Mouse (Mus musculus) hindbrain, embryonic 13.5 days (tissue): ENCODE data around the gene Plxnc1. TPM values are rescaled to one million over a fixed set of nuclear protein-coding genes. Genes with fewer than 3 reads are reported as not detected.

Source experiments
- ATAC-seq: fragments of 200-750 bp; cut with Nextera tagmentation; 2 replicates; pipeline ENCODE4 v1.8.0; 2017; ENCODE audit warnings: moderate TSS enrichment; ENCODE audit not compliant: low FRiP score
- H3K27ac ChIP-seq: fragments of 300-500 bp; sonication (generic); 2 replicates; pipeline ENCODE4 v1.5.1; 2015; ENCODE audit warnings: inconsistent platforms, mild to moderate bottlenecking, moderate library complexity
- H3K27me3 ChIP-seq: fragments of 300-500 bp; sonication (generic); 2 replicates; pipeline ENCODE4 v1.6.1; 2015; ENCODE audit warnings: mild to moderate bottlenecking, inconsistent platforms
- H3K36me3 ChIP-seq: fragments of 300-500 bp; sonication (generic); 2 replicates; pipeline ENCODE4 v1.6.1; 2015; ENCODE audit warnings: mild to moderate bottlenecking, inconsistent platforms
- H3K4me1 ChIP-seq: fragments of 300-500 bp; sonication (generic); replicated peaks from 2 replicates; pipeline ENCODE4 v1.6.1; 2015; ENCODE audit warnings: inconsistent platforms
- H3K4me2 ChIP-seq: fragments of 300-500 bp; sonication (generic); 2 replicates; pipeline ENCODE4 v1.6.1; 2015; ENCODE audit warnings: inconsistent platforms, mild to moderate bottlenecking, moderate library complexity
- H3K4me3 ChIP-seq: fragments of 300-500 bp; sonication (generic); 2 replicates; pipeline ENCODE4 v1.5.1; 2015; ENCODE audit warnings: mild to moderate bottlenecking, inconsistent platforms
- H3K9ac ChIP-seq: fragments of 300-500 bp; sonication (generic); 2 replicates; pipeline ENCODE4 v1.6.1; 2015; ENCODE audit warnings: mild to moderate bottlenecking, inconsistent platforms
- H3K9me3 ChIP-seq: fragments of 300-500 bp; sonication (generic); 2 replicates; pipeline ENCODE4 v1.6.1; 2016; ENCODE audit warnings: inconsistent platforms
- WGBS: fragments of 180-500 bp; shearing (Covaris S2); methylation state at CpG from one replicate; pipeline ENCODE4 v1.1.7; 2015; 5-methylcytosine and 5-hydroxymethylcytosine counted together
- polyA plus RNA-seq: library from polyadenylated mRNA; unstranded; fragments of >200 nt; fragmentation: Nextera tagmentation; extraction: Ambion mirVana; gene quantifications from 2 replicates; pipeline ENCODE4 v1.2.1, GENCODE M21; 2015

Gene Plxnc1
- polyA plus RNA-seq, 1 experiment from 2014 or later = 7.3 TPM

- Histone ChIP-seq H3K36me3 (no peaks in the 10 kb centered on the region), H3K4me1 (peaks cover 21% of the 10 kb centered on the region), H3K9me3 (no peaks in the 10 kb centered on the region), H3K9ac (no peak overlapping the region), H3K27ac (no peak overlapping the region), H3K4me2 (no peak overlapping the region), H3K27me3 (no peaks in the 10 kb centered on the region), H3K4me3 (no peak overlapping the region)
- 61% methylated on average over 9 of the region's 9 CpGs for WGBS
- no peak for ATAC-seq
Measured at GRCm38 (mm10) chr10:94931961-94932832, 12.4 kb downstream of the Plxnc1 start.

GRCm38 (mm10) chr10:94928164-94928563 is 16.5 kb downstream of the Plxnc1 start:
- WGBS = 94% methylated on average over 4 of the region's 4 CpGs
- no peaks in the 10 kb centered on the region for H3K36me3 ChIP-seq
- peaks cover 31% of the 10 kb centered on the region for H3K4me1 ChIP-seq
- H3K9me3 ChIP-seq = no peaks in the 10 kb centered on the region
- no peak overlapping the region for H3K4me3 ChIP-seq
- ATAC-seq = no peak
- H3K4me2 ChIP-seq = no peak overlapping the region
- H3K9ac ChIP-seq = no peak overlapping the region
- H3K27ac ChIP-seq = no peak overlapping the region
- no peaks in the 10 kb centered on the region for H3K27me3 ChIP-seq

- Histone ChIP-seq H3K36me3 (peaks cover 5% of the 10 kb centered on the region; the same call in 1 of the 2 replicates), H3K27ac (peak overlapping the region; percentile 24; the same call in 1 of the 2 replicates), H3K27me3 (no peaks in the 10 kb centered on the region), H3K4me2 (no peak overlapping the region), H3K4me3 (no peak overlapping the region), H3K9ac (no peak overlapping the region), H3K9me3 (no peaks in the 10 kb centered on the region), H3K4me1 (peaks cover 38% of the 10 kb centered on the region)
- ATAC-seq = no peak
- 18% methylated on average over 3 of the region's 3 CpGs for WGBS
Measured at GRCm38 (mm10) chr10:94926297-94926696, 18.3 kb downstream of the Plxnc1 start.

GRCm38 (mm10) chr10:94924878-94925277 is 19.8 kb downstream of the Plxnc1 start:
- Histone ChIP-seq H3K4me1 (peaks cover 38% of the 10 kb centered on the region), H3K27ac (no peak overlapping the region), H3K9me3 (no peaks in the 10 kb centered on the region), H3K36me3 (peaks cover 14% of the 10 kb centered on the region), H3K9ac (no peak overlapping the region), H3K4me2 (no peak overlapping the region), H3K27me3 (no peaks in the 10 kb centered on the region), H3K4me3 (no peak overlapping the region)
- ATAC-seq = no peak
- 94% methylated on average over 4 of the region's 4 CpGs for WGBS

- H3K9ac ChIP-seq = no peak overlapping the region
- no peaks in the 10 kb centered on the region for H3K9me3 ChIP-seq
- H3K27ac ChIP-seq = no peak overlapping the region
- peaks cover 38% of the 10 kb centered on the region for H3K4me1 ChIP-seq
- no peaks in the 10 kb centered on the region for H3K27me3 ChIP-seq
- H3K36me3 ChIP-seq = peaks cover 14% of the 10 kb centered on the region
- H3K4me3 ChIP-seq = no peak overlapping the region
- ATAC-seq = no peak
- no peak overlapping the region for H3K4me2 ChIP-seq
- WGBS = 88% methylated on average over 4 of the region's 4 CpGs
Measured at GRCm38 (mm10) chr10:94924450-94924849, 20.2 kb downstream of the Plxnc1 start.

- H3K27ac ChIP-seq = no peak overlapping the region; the same call in 1 of the 2 replicates
- ATAC-seq = no peak
Measured at GRCm38 (mm10) chr10:94923337-94923762, 21.3 kb downstream of the Plxnc1 start.

GRCm38 (mm10) chr10:94922848-94923247 is 21.8 kb downstream of the Plxnc1 start:
- H3K9ac ChIP-seq = no peak overlapping the region
- no peak overlapping the region for H3K27ac ChIP-seq
- H3K9me3 ChIP-seq = no peaks in the 10 kb centered on the region
- H3K36me3 ChIP-seq = peaks cover 14% of the 10 kb centered on the region
- 79% methylated on average over 12 of the region's 12 CpGs for WGBS
- H3K27me3 ChIP-seq = no peaks in the 10 kb centered on the region
- no peak overlapping the region for H3K4me2 ChIP-seq
- no peak overlapping the region for H3K4me3 ChIP-seq
- ATAC-seq = no peak
- H3K4me1 ChIP-seq = peaks cover 40% of the 10 kb centered on the region

More at GRCm38 (mm10) chr10:94923337-94923762, 21.3 kb downstream of the Plxnc1 start:
- H3K4me1 ChIP-seq = peaks cover 38% of the 10 kb centered on the region
- peaks cover 14% of the 10 kb centered on the region for H3K36me3 ChIP-seq
- H3K27me3 ChIP-seq = no peaks in the 10 kb centered on the region
- WGBS = 67% methylated on average over 7 of the region's 7 CpGs
- H3K9me3 ChIP-seq = no peaks in the 10 kb centered on the region
- H3K4me3 ChIP-seq = no peak overlapping the region
- H3K4me2 ChIP-seq = no peak overlapping the region
- no peak overlapping the region for H3K9ac ChIP-seq

GRCm38 (mm10) chr10:94921751-94922150 is 22.9 kb downstream of the Plxnc1 start:
- Histone ChIP-seq H3K27me3 (no peaks in the 10 kb centered on the region), H3K9me3 (no peaks in the 10 kb centered on the region), H3K36me3 (peaks cover 14% of the 10 kb centered on the region), H3K4me3 (no peak overlapping the region), H3K4me2 (no peak overlapping the region), H3K9ac (no peak overlapping the region), H3K27ac (no peak overlapping the region), H3K4me1 (peaks cover 37% of the 10 kb centered on the region)
- WGBS = 59% methylated on average over 6 of the region's 6 CpGs
- no peak for ATAC-seq

- no peaks in the 10 kb centered on the region for H3K27me3 ChIP-seq
- no peak for ATAC-seq
- no peak overlapping the region for H3K9ac ChIP-seq
- no peak overlapping the region for H3K4me2 ChIP-seq
- H3K4me1 ChIP-seq = peaks cover 30% of the 10 kb centered on the region
- no peaks in the 10 kb centered on the region for H3K9me3 ChIP-seq
- H3K4me3 ChIP-seq = no peak overlapping the region
- peaks cover 14% of the 10 kb centered on the region for H3K36me3 ChIP-seq
- 87% methylated on average over 8 of the region's 8 CpGs for WGBS
- H3K27ac ChIP-seq = no peak overlapping the region
Measured at GRCm38 (mm10) chr10:94920526-94920925, 24.1 kb downstream of the Plxnc1 start.

GRCm38 (mm10) chr10:94919960-94920359 is 24.7 kb downstream of the Plxnc1 start:
- H3K4me1 ChIP-seq = peaks cover 30% of the 10 kb centered on the region
- WGBS = 68% methylated on average over 2 of the region's 2 CpGs
- H3K9me3 ChIP-seq = no peaks in the 10 kb centered on the region
- no peak overlapping the region for H3K4me3 ChIP-seq
- H3K27me3 ChIP-seq = no peaks in the 10 kb centered on the region
- no peak for ATAC-seq
- peaks cover 14% of the 10 kb centered on the region for H3K36me3 ChIP-seq
- no peak overlapping the region for H3K9ac ChIP-seq
- H3K27ac ChIP-seq = no peak overlapping the region
- no peak overlapping the region for H3K4me2 ChIP-seq

GRCm38 (mm10) chr10:94919552-94919951 is 25.1 kb downstream of the Plxnc1 start:
- no peak overlapping the region for H3K4me3 ChIP-seq
- no peaks in the 10 kb centered on the region for H3K27me3 ChIP-seq
- H3K4me1 ChIP-seq = peaks cover 30% of the 10 kb centered on the region
- ATAC-seq = no peak
- no peak overlapping the region for H3K9ac ChIP-seq
- peaks cover 14% of the 10 kb centered on the region for H3K36me3 ChIP-seq
- no peak overlapping the region for H3K27ac ChIP-seq
- no peak overlapping the region for H3K4me2 ChIP-seq
- WGBS = 70% methylated on average over 12 of the region's 12 CpGs
- no peaks in the 10 kb centered on the region for H3K9me3 ChIP-seq

- H3K27ac ChIP-seq = no peak overlapping the region
- H3K4me1 ChIP-seq = peaks cover 29% of the 10 kb centered on the region
- H3K4me3 ChIP-seq = no peak overlapping the region
- H3K9me3 ChIP-seq = no peaks in the 10 kb centered on the region
- 86% methylated on average over 7 of the region's 7 CpGs for whole genome bisulfite sequencing
- H3K36me3 ChIP-seq = peaks cover 14% of the 10 kb centered on the region
- no peaks in the 10 kb centered on the region for H3K27me3 ChIP-seq
- H3K4me2 ChIP-seq = no peak overlapping the region
- no peak for ATAC-seq
- H3K9ac ChIP-seq = no peak overlapping the region
Measured at GRCm38 (mm10) chr10:94918618-94919017, 26.0 kb downstream of the Plxnc1 start.

GRCm38 (mm10) chr10:94917990-94918389 is 26.6 kb downstream of the Plxnc1 start:
- 0 out of 2 replicates have a peak overlapping the region, but pooled peaks have one; percentile 9 for H3K27ac ChIP-seq
- no peak overlapping the region for H3K9ac ChIP-seq
- no peak overlapping the region for H3K4me2 ChIP-seq
- peaks cover 23% of the 10 kb centered on the region for H3K4me1 ChIP-seq
- H3K4me3 ChIP-seq = no peak overlapping the region
- no peaks in the 10 kb centered on the region for H3K9me3 ChIP-seq
- H3K27me3 ChIP-seq = no peaks in the 10 kb centered on the region
- ATAC-seq = no peak
- WGBS = 45% methylated on average over 2 of the region's 2 CpGs
- H3K36me3 ChIP-seq = peaks cover 14% of the 10 kb centered on the region
